Mouse (Mus musculus) spleen, postnatal 4 days (tissue): ENCODE results near the gene P2rx1.

Experiments
- DNase-seq, 2 experiments: peaks; one replicate each; pipeline ENCODE4 v3.0.0; 2022; ENCODE audit warnings: low spot score in 2 of 2

P2rx1 gene

DNA sequence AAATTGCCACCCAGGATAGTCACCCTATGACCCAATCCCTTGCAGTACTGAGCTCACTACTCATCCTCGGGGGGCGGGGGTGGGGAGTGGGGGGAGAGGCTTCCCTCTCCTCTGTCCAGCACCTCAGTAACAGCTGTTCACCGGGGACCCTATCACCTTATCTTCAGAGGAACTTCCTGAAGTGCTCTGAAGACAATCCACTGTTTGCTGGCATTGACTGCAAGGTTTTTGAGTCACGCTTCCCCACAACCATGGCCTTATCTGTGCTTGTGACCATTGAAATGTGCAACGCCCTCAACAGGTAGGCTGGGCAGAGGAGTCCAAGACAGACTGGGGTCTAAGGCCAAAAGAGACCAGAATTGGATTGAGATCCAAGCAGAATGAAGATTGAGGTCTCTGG, 11.1 kb upstream of the P2rx1 start:
- DNase-seq, result no peak

DNA sequence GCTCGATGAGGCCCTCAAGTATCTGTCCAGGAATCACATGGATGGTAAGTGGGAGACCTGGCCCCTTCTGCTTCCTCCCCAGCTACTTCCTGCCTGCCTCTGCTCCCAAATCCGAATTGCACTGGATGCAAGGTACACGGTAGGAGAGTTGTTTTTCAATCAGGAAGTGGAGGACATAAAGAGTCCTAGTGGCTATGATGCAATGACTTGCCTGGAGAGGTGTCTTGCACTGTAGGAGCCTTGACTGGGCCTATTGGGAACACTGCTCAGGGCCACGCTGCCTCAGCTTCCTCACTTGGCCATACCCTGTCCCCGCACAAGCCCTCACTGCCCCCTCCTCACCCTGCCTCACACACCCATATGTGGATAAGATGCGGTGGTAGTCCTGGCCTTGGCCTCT, 9.9 kb upstream of the P2rx1 start:
- no peak for DNase-seq

DNA sequence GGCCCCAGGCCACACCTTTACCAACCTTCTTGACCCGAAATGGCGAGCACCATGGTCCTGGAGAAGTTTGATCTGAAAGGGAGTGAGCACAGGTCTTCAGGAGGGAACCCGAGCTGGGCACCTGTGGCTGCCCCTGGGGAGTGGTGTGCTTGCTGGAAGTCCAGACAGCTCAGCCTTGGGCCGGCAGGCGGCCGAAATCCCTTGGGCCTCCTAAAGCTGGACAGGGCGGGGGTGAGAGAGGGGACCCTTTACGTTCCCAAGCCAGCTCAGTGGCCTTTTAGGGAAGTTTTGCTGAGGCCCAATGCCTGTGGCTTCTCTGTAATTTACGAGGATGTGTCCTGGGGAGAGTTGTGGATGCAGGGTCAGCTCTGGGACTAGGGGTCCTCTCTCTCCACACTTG, 8.2 kb upstream of the P2rx1 start:
- no peak for DNase-seq

DNA sequence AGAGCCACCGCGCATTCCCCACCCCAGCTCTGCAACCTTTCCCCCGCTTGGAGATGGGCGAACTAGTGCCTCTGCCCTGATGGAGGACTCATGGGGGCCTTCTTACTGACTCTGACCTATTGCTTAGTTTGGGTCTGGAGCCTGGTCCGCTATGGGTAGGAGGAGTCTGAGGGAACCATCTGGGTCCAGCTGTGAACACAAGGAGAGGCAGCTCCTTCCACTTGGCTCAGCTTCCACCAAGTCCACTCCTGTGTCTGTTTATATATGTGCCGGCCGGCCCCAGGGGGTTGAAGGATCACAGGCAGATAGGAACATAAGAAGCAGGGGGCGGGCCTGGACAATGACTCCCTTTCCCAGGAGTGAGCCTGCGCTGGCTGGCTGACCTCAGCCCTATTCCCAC, 6.9 kb upstream of the P2rx1 start:
- no peak for DNase-seq

DNA sequence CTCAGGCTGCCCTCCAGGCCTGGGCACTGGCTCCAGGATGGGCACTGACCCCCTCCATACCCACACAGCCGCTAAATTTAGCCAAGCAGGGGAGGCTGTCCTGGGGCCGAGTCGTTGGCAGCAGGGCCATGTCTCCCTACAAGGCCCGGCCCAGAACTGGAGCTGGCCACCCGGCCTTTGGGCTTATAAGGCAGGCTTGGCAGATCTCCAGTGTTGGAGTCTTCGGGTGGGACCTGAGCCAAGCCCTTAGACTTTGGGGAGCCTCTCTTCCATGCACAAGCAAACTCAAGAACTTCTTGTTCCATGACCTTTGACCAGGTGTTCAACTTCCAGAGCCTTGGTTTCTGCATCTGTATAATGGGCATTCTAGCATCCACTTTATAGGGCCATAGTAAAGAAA, 2.6 kb upstream of the P2rx1 start:
- no peak for DNase-seq

DNA sequence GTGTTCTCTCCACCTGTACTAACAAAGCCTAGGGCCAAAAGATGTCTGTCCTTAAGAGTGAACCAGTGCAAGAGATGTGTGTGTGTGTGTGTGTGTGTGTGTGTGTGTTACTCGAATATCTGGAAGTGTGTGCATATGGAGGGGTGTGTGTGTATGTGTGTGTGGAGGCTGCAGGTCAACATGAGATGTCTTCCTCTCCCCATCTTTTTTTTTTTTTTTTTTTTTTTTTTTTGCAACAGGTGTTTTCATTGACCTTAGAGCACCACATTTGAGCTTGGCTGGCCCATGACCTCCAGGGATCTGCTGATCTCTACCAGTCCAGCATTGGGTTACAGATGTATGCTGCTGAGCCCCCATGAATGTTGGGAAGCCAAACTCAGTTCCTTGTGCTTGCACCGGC, 2.1 kb upstream of the P2rx1 start:
- no peak for DNase-seq

DNA sequence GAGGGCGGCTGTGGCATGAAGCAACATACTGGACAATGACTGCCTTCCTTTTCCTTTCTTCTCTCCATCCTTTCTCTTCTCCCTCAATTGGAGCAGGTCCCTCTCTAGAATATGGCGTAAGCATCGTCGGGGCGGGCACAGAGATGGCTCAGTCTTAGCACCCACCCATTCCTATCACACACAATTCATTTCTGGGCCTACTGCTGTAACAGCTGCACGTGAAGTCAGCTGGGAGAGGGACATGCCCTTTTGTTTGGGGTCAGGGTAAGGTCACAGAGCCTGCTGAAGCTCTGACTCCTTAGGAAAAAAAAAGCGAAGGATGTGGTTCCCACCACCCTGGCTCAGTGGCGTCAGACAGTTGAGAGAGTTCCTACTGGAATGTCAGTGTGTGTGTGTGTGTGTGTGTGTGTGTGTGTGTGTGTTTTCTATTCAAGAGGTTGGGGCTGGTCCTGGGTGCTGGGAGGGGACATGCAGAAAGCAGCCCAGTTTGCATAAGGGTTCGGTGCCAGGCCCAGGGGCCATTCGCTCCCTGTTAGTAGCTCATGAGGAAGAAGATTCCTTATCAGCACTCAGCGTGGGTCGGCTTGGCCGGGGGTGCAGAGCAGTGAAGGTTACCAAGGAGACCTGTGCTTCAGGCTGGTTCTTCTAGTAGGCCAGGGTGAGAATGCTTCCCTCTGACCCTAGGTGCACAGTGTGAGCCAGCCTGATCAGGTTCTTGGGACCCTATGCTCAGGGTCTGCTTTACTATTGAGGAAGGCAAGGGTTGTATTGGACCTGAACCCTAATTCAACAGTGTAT, 1.2 kb upstream of the P2rx1 start:
- no peak for DNase-seq

DNA sequence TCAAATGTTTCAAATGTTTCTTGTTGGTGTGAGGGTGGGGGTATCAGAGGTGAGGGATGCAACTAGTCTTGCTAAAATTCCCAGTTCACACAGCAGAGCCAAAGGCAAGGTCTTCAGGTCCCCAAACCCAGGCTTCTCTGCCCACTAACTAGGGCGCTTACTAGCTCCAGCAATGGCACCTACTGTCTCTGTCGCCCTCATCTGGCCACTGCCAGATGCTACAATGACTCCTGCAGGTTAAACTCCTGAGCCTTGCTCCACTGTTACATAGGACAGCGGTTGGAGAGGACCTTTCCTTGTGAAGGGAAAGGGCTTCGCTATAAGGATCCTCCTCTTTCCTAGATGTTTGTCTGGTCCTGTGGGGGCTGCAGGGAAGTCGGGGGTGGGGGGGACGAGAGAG, 2.1 kb downstream of the P2rx1 start:
- peak; percentile 63 to 82 for DNase-seq

DNA sequence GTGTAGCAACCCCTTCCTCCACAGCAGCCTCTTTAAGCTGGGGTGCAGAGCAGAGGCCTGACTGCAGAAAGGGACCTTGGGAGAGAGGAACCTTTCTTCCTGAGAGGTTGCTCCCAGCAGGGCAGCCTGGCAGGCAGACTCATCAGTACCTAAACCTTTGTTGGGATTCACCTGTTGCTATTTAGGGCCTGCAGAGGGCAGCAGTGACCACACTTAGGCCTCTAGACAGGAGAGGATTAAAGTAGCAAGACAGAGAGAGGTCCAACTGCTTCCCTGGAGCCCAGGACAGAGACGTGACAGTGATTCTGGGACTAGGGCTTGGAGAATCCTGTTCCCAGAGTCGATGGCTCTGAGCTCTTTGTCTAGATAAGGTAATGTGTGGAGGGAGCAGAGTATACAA, 7.5 kb downstream of the P2rx1 start:
- DNase-seq, result peak in 1 of 2 experiments; percentile 28

DNA sequence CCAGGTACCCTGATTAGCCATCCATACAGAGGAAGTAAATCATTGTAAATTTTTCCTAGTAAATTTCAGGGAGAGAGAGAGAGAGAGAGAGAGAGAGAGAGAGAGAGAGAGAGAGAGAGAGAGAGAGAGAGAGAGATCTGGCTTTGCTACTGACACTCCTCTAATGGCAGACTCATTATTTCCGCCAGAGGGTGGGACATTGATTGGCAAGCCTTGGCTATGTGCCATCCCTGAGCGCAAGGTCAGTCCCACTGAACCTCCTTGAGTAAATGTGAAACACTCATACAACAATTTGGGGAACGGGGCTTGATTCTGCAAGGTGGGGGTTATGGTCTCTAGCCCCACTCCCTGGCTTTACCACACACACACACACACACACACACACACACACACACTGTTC, 8.2 kb downstream of the P2rx1 start:
- DNase-seq, result no peak

DNA sequence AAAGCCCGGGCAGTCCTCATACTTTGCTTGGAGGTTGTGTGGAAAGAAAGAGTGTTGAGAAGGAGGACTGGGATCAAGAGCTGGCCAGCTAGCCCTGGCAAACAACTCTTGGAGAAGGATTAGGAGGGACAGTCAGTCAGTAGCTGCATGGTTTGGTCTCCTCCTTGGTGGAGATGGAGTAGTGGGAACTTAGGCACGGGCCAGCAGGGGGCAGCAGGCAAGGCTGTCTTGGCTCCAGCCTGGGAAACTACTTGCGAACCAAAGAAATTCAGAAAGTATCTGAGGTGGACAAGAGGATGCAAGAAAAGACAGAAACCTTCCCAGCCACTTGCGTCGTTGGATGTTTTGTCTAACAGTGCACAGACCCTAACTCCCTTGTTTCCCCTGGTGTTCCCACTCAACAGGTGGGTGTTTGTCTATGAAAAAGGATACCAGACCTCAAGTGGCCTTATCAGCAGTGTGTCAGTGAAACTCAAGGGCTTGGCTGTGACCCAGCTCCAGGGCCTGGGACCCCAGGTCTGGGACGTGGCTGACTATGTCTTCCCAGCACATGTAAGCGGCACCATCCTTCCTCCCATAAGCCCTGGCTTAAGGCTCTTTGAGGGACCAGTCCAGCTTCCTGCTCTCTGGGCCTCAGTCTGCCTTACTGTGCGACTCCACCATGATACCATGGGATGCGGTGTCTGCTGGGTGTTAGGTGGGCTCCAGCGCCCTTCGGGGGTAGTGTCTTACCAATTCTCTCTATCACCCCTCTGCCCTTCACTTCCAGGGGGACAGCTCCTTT, 9.0 kb downstream of the P2rx1 start:
- peak; percentile 49 to 78 for DNase-seq

DNA sequence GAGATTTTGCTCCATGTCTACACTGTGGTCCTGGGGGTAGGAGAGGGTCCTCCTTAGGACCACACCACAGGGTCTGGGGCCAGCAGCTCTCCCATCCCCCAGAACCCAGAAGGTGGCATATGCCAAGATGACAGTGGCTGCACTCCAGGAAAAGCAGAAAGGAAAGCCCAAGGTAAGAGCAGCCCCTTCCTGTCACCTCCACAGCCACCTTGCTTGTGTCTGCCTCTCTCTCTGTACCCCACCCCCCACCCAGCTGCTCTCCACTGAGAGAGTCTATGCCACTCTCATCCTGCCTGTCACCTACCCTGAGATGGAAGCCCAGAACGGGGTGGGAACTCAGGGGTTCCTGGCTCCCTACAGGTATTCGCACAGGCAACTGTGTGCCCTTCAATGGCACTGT, 9.9 kb downstream of the P2rx1 start:
- no peak for DNase-seq

DNA sequence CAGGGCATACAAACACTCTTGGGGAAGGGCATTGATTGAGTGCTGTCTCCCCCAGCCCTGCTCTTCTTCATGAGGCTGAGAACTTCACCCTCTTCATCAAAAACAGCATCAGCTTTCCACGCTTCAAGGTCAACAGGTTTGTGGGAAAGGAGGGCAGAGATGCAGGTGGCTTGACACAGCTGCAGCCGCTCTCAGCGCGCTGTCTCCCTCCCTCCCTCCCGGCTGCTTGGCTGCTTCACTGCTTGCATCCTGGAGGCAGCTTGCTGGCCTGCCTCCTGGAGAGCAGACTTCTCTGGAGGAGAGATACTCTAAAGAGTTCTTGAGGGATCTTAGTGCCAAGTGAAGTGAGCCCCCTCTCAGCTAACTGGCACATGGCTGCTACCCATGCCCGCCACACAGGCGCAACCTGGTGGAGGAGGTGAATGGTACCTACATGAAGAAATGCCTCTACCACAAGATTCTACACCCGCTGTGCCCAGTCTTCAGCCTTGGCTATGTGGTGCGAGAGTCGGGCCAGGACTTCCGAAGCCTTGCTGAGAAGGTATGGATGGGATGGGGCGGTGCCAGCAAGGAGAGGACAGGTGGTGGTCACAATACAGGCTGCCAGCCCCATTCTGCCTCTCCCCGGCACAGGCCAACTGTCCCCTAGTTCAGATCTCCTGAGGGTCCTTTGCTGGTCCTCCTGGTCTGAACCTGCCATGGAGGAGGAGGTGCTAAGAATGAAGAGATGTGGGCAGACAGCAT, 10.8 kb downstream of the P2rx1 start:
- DNase-seq, result no peak

DNA sequence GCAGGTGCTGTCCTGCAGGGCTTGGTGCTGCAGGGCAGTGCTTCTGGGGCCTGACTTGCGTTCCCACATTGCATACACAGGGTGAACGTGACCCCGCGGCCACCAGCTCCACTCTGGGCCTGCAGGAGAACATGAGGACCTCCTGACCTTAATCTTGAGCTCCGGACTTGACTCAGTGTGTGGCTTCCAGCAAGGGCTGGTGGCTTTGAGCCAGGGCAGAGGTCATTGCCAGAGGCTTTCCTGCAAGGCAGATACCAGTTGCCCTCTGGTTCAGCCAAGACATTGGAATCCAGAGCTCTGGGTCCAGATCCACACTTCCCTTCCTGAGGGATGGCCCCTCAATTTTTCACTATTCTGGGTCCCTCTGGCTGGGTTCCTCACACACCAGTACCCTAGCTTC, 15.1 kb downstream of the P2rx1 start:
- DNase-seq, result no peak

DNA sequence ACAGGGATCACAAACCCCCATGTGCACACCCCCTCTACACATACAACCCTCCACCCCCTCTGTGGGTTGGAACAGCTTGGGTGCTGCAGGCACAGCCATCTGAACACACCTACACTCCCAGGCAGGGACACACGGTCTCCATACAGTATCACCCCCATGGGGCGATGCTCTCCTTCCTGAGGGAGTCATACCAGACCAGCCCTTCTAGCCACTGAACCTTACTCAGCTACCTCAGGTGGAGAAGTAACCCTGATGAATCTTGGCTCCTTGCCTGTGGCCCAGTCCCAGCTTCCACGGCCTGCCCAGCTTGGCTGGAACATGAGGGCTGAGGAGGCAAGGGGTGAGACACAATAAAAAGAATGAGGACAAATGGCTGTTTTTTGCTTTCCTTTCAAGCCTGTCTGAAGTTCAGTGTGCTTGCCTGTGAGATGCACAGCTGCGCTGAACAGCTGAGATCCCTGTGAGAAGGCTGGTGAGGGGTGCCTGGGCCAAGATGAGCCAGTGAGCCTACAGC, 16.0 kb downstream of the P2rx1 start:
- no peak for DNase-seq

DNA sequence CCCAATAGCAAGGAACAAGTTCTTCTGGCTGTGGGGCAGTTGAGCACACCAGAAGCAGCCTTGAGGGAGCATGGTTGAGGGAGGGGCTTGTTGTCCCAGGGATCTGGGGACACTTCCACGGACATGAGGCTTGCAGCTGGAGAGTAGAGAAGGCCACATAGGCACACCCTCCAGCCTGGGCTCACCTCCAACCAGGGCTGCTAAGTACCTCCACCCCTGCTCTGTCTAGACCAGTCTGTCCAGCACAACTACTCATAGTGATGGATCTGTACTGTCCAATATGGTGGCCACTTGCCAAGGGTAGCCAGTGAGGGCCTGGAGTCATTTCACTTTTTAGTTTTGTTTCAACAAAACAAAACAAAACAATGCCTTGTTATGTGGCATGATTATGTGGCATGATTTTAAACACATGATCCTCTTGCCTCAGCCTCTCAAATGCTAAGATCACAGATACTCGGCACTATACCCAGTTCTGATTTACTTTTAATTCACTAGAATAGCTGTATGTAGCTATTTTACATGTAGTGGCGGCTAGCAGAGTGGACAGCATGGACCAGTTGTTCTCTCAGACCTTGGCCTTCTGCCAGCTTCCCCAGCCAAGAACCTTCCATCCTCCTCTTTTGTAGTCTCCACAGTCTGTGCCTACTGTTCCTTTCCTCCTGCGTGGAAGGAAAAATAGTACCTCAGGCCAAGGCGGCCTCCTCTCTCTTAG, 16.6 kb downstream of the P2rx1 start:
- no peak for DNase-seq

DNA sequence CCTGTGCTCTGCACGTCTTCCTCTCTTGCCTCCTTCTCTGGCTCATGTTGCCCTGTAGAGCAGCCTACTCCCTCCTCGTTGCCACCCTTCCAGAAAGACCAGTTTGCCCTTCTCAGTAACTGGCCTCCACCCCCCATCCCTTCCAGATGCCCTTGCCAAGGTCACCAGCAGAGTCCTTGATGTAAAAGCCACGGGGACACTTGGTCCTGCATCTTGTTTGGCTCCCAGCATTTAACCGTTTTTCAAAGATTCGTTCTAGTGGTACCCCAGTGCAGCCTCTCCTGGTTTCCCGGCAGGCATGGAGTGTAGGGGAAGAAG, 17.2 kb downstream of the P2rx1 start:
- no peak for DNase-seq

DNA sequence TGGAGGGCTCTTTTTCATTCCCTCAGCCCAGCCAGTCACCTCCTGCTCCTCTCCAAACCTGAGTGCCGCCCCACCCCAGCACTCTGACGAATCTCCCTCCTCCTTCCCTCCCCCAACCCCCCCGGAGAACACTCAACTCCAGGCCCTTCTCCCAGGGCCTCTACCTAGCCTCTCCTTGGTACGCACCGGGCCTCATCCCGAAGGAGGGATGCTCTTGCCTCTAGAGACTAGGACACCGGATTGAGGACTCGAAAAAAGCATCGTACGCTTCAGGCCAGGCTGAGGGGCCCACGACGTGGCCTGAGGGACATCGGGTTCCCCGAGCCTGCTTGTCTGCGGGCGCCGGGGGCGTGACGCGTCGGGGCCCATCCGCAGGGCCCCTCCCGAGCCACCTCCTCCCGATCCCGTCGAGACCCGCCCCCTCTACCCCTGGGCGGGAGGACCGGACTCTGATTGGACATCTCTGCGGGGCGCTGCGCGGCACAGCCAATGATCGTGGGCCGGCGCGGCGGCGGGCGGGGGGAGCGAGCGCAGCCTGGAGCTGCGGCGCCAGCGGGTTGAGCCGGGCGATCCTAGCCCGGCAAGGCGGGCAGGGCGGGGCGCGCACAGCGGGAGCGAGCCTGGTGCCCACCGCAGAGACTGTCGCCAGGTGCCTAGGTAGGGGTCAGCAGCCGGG, 19.7 kb downstream of the P2rx1 start, which contains the start of gene Camkk1:
TSS of gene Camkk1 (plus strand) at position 538 of the 676 bp plus-strand sequence.
- peak; percentile 82 to 90 for DNase-seq

DNA sequence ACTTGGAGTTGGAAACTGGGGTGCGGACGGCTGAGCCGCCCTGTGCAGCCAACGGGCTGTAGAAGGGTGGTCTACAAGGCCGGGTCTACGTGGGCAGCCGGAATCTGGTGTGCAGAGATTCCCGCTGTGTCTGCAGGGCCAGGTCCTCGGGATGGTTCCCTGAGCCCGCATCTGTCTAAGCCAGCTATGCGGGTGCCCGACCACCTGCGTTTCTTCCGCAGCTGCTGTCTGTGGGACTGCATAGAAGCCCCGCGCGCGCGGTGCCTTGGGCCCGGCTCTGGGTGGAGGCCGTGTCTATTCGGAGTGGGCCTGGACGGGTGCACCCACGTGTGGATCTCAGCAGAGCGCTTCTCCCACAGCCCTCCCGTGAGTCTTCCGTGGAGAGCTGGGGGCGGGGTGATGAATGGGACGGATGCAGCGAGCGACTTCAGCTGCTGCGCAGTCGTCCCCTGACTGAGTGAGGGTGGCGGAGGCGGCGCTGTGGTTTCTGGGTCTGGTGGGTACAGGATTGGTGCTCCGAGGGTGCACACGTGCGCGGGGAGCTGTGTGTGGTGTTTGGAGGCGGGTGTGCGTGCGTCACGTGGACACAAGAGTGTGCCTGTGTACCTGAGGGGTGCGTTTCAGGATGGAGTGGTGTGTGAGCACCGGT, 20.4 kb downstream of the P2rx1 start:
- peak; percentile 57 to 79 for DNase-seq

DNA sequence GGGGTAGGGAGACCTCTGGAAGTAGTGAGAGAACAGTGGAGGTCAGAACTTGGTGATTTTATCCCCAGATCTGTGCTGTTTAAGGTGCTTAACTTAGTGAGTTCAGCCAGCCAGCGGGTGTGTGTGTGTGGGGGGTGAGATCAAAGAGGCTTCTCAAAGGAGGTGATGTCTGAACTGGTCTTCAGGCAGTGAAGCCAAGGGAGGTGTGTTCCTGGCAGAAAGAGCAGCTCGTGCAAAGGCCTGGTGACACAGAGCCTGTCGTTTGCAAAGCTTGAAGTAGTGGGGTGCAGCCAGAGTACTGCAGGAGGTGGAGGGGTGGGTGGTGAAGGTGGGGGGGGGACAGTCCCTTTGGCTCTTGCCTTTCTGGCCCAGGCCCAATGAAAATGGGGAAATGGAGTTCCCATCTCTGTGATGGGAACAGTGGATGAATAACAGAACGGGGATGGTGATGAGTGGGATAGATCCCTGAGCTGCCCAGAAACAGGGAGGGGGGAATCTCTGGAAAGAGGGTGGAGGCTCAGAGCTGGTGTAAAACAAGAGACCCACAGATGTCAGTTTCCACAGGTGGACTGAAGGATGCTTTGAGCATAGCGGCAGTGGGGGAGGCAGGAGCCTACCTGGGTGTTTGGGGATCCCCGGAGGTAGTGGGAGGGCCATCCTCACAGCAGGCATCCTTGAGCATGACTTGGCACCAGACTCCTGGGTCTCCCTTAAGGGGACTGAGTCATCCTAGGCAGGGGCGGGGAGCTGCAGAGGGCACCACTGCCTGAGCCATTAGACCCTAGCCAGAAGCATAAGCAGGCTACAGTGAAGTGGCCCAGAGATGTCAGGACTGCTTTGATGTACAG, 22.3 kb downstream of the P2rx1 start:
- DNase-seq, result no peak
